Mouse (Mus musculus) natural killer cell, adult 2 months (primary cell): ENCODE data around the gene Stoml2.
A peak's percentile ranks its signal among the peaks of the same experiment; 100 is the strongest.

ENCODE experiments used
- DNase-seq, 2 experiments: peaks; one replicate each; pipeline ENCODE4 v3.0.0; 2022; ENCODE audit warnings: low spot score in 2 of 2

Gene Stoml2

DNA sequence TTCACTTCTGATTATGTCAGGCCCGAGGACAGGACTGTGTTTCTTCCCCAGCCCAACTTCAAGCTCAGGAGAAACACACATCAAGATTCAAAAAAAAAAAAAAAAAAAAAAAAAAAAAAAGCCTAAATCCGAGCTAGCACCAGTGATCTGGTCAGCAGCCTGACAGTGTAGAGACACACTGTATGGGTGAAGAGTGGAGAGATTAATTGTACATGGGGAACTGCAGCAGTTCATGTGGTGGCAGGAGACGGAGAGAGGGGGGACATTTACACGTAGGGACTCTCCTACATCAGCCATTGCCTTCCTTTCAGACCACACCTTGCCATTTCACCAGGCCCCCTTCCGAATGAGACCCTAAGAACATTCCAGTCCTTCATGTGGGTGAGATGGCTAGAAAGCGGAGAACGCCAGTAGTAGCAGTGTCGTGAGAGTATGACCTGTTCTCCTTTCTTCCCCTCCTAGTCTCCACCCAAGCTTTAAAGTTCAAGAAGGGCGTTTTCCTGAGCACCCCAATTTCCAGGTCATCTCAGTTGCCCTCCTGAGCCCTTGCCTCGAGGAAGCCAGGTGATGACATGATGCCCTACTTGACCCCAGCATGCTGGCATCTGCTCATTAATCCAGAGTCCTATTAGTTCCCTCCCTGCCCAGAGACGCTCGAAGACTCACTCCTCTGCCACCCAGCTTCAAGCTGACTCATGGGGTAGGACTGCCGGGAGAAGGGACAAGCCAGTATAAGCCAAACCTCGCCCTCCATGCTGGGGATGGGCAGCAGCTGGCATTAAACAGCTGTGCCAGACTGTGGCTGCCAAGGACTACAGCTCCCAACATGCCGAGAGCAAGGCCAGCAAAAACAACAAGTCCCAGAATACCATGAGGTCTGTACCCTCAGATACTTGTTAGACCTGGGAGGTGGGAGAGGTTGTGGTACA lies 7.3 kb upstream of the Stoml2 start:
- no peak for DNase-seq

- no peak for DNase-seq
Measured at GRCm38 (mm10) chr4:43037860-43038566, 6.5 kb upstream of the Stoml2 start.

GRCm38 (mm10) chr4:43036356-43036755 lies 4.8 kb upstream of the Stoml2 start:
- DNase-seq, result no peak

DNA sequence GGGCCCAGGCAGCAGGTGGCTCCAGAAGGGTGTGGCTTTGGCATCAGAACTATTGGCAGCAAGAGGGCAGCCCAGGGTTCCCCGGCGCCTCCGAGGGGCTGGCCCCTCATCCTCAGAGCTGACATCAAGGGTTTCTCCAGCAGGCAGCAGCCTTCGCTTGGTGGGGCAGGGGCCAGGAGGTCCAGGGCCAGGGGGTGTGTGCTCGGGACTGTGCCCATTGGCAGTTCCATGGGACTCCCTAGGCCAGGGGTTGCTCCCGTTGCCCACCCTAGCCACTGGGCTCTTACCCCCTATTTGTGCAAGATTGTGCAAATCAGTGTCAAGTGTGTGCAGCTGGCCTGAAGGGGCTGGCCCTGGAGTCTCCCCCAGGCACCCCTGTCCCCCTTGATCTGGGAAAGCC lies 4.3 kb upstream of the Stoml2 start:
- DNase-seq, result no peak

GRCm38 (mm10) chr4:43033481-43033880 lies 2.0 kb upstream of the Stoml2 start:
- no peak for DNase-seq

GRCm38 (mm10) chr4:43032501-43032900 lies 991 bp upstream of the Stoml2 start:
- DNase-seq, result no peak

DNA sequence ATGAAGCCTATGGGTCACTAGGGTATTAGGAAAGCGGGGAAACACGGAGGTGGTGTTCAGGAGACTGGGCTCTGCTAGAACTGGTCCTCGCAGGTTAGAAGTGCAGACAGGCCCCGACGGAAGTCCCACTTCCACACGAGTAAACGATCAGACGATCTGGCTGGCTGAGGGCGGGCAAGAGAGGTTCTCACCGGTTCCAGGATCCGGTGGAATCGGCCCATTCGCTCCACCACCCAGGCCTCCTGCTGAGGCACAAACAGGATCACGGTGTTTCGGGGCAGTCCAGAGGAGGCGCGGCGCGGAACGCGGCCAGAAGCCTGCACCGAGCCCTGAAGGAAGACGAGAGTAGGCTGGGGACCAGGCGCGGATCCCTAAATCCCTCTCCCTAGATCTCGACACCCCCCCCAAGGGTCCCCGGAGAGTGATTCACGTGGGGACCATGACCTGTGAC lies 705 bp downstream of the Stoml2 start:
- DNase-seq, result no peak

DNA sequence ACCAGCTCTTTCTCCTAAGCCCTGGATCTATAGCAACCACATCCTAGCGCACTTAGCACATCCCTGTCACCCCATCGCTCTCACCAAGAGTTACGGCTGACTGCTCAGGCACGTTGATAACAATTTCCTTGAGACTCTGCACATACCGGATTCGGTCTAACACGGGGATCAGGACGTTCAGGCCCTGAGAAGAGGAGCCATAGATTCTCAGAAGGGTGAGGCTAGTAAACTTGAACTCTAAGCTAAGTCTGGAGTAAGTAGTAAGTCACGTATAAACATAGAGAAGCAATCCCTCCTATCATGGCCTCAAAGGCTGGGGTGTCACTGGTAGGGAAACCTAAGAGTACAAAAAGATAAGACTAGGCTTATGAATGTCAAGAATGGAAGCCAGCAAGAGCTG lies 1.2 kb downstream of the Stoml2 start:
- no peak for DNase-seq

DNA sequence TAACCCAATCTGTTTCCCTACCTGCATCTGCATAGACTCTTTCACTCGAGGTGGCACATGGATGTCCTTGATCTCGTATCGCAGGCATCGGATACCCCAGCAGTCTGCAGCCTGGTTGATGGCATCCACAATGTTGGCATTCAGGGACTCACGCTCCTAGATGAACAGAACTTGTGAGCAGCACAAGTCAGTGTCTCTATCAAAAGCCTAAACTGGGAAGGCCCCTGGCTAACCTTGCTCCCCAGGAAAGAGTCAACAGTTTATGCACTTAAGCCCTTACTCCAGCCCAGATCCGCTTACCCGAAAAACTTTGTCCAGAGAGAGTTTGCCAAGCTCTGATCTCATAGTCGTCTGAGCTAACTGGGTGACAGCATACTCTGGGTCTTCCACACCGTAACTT lies 1.8 kb downstream of the Stoml2 start:
- no peak for DNase-seq

DNA sequence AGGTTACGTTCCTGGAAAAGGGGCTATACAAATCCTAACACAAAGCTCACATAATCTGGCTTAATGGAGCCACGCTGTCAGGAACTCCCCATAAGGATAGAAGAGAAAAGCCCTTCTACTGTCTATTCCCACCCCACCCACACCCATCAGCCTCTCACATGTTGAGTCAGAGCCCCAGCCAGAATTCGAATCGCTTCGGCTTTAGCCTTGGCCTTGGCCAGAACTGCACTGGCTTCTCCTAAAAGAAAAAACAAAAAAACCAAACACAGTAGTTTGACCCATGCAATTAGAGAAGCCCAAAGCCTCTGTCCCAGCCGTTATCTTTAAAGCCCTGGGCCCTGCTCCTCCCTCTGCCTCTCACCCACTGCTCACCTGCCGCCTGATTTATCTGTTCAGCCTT lies 2.4 kb downstream of the Stoml2 start:
- DNase-seq, result no peak

DNA sequence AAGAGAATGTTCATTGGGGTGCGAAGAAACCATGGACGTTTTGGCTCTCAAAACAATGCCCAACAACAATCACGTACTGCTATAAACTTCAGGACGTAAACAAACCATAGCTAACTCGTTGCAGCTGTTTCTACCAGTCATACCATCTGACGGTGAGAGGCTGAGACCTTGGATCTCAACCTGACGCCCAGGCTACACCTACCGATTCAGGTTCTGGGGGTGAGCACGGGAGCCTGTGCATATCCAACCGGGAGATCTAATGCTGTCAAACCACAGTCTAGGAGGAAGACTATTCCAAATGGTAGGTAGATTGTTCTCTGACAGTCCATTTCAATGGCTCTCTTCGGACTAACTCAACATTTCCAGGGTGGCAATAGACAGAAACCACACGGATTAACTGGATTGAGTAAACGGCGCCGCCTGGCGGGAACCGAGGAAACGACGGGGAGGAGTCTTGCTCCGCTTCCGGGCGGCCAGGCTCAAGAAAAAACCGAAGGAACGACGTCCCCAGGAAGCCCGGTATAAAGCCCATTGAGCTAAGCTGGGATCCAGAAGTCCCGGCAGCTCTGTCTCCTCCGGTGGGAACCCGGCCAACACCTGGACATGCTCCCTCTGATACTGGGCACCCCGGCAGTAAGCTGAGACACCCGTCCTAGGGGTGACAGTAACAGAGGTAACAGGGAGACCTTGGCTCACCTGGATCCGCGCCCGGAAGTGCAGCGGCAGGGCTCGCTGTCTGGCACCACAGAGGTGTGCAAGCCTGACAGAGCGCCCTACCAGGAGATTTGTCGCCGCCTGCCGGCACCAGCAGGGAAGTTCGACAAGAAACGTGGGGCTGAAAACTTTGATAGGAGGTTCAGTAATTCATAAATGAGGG lies 6.2 kb downstream of the Stoml2 start, which contains the start of gene Pigo:
Gene Pigo, minus strand, starts transcription at position 736 of the 877 bp plus-strand sequence.
- DNase-seq, result peak; percentile 88 to 93

DNA sequence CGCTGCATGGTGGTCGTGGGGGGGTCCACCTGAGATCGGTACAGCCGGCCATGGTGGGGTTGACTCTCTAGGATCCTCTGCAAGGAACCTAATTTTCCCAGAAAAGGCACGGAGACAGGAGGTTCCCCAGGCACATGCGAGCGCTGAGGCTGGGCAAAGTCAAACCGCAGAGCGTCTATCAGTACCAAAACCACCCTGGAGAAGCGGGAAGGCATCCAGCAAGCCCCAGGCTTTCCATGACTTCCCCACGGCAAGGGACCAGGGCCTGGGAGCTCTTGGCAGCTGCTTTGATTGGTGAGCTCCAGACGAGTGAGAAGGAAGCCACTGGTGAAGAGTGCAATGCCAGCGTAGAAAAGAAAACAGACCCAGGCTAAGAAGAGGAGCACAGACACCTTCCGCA lies 6.8 kb downstream of the Stoml2 start:
- no peak for DNase-seq

- DNase-seq, result no peak
Measured at GRCm38 (mm10) chr4:43021341-43021740, 10.2 kb downstream of the Stoml2 start.

DNA sequence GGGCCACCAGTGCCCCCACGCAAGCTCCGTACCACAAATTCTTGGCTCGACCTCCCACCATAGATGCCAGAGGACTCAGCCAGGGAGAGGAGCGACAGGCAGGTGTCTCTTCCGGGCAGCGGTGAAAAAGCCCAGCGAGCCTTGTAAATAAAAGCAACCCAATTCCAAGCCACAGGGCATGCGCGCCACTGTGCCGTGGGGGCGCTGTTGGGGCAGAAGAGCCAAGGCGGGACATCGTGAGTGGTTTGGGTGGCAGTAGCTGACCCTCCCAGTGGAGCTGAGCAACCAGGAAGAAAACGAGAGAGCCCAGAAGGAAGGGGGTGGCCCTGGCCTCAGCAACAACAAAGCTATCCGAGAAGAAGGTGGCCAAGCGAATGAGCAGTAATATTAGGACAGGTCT lies 10.6 kb downstream of the Stoml2 start:
- DNase-seq, result no peak

DNA sequence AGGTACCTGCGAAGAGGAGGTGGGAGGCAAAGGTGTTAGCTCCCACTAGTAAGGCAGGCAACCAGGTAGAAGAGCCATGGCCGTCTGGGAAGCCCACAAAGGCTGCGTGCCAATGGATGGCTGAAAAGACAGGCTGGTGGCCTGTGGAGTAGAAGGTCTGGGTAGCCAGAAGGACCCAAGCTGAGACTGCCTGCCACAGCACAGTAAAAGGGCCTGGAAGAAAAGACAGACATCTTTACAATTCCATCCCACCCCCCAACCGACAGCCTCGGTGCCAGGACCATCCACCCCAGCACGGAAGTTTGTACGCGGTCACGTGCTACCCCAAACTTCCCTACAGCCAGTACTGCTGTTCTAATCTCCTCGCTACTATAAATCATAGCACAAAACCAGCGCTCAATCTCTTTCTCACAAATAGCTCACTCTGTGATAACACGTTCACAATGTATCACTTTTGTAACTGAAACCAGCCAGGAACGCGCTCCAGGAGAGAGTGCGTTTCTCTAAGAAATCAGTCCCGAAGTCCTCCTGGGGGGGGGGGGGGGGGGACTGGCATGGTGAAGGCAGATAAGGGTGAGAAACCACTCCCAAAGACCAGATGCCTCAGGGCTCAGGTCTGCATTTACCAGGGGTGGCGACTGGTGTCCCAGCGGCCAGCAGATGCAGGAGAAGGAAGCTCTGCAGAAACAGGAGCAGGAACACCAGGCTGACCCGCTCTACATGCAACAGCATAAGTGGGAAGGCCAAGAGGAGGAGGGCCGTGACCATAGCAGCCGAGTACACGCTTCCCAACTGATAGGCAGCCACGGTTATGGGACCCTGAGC lies 11.7 kb downstream of the Stoml2 start:
- DNase-seq, result no peak

GRCm38 (mm10) chr4:43019176-43019575 lies 12.3 kb downstream of the Stoml2 start:
- no peak for DNase-seq

DNA sequence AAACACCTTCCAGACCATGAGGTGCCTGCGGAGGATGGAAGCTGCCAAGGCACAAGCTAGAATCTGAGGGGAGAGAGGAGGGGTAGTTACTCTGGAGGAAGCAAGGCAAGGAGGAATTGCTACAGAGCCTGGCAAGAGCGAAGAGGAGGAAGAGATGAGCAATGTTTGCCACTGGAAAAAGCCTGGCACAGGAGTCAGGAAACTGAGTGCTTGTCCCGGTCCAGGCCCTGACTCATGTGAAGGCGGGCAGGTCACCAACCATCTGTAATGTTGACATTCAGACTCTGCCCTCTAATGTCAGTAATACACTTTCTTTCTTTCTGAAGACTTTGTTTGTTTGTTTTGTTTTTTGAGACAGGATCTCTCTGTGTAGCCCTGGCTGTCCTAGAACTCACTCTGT lies 13.4 kb downstream of the Stoml2 start:
- DNase-seq, result no peak

DNA sequence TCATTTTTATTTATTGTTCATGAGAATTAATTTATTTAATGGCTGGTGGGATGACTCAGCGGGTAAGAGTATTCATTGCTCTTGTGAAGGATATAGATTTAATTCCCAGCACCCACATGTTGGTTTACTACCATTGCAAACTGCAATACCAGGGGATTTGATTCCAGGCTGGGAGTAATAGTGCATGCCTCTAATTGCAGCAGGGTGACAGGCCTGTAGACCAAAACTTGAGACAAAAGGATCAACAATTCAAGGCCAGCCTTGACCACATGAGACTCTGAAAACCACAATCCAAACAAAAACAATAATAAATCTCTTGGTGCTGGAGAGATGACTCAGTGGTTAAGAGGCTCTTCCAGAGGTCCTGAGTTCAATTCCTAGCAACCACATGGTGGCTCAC lies 19.4 kb downstream of the Stoml2 start:
- no peak for DNase-seq

- peak; percentile 56 to 57 for DNase-seq
Measured at GRCm38 (mm10) chr4:43010161-43011038, 21.1 kb downstream of the Stoml2 start, which contains the start of gene Fancg. TSS of gene Fancg (minus strand) at chr4:43010506.

DNA sequence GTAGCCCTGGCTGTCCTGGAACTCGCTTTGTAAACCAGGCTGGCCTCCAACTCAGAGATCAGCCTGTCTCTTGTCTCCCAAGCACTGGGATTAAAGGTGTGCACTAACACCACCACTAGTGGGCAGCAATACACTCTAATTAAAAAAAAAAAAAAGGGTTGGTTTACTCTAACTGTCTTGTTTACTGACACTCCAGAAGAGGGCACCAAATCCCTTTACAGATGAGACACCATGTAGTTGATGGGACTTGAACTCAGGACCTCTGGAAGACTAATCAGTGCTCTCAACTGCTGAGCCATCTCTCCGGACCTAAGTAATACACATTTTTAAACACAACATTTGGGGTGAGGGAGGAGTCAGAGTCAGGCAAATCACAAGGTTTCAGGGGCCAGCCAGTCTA lies 25.7 kb downstream of the Stoml2 start:
- DNase-seq, result peak; percentile 25 to 43
